Mouse (Mus musculus): Measurements from ENCODE around the gene Fscn2.
"Not testable (repeated sequence)": the region's sequence is repeated elsewhere in the genome, so short reads cannot be mapped to it uniquely, and the experiment has no call there.

Fscn2 gene

GRCm38 (mm10) chr11:120395661-120396060, 34.3 kb downstream of the Fscn2 start:
- no peak for DNase-seq (ENCODE audit: low spot score in 2 of 2)

- no peak for DNase-seq (ENCODE audit: low spot score in 2 of 2)
These were observed 36.3 kb downstream of the Fscn2 start for GRCm38 (mm10) chr11:120397602-120398001.

DNA sequence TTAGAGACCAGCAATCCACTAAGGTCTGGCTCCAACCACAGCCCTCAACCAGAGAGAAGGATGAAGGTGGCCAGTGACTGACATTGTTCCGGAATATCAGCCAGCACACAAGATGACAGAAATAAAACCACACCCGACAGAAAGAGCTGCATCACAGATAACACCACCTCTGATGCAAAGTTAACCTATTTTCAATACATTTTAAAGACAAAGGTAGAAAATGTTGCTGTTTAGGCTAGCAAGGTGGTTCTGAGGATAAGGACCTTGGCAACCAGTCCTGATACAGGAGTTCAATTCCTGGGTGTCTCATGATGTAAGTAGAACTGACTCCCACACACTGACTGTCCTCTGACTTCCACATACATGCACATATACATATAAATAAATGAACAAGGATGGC, 38.0 kb downstream of the Fscn2 start:
- no peak for DNase-seq (ENCODE audit: low spot score in 2 of 2)

- no peak for DNase-seq (ENCODE audit: low spot score in 2 of 2)
These were observed 43.5 kb downstream of the Fscn2 start for GRCm38 (mm10) chr11:120404814-120405213.

GRCm38 (mm10) chr11:120405867-120406266, 44.5 kb downstream of the Fscn2 start:
- DNase-seq (ENCODE audit: low spot score in 2 of 2): no peak

GRCm38 (mm10) chr11:120406445-120406844, 45.1 kb downstream of the Fscn2 start:
- no peak for DNase-seq (ENCODE audit: low spot score in 2 of 2)

GRCm38 (mm10) chr11:120413621-120414020, 52.3 kb downstream of the Fscn2 start:
- not testable (repeated sequence) for DNase-seq (ENCODE audit: low spot score in 2 of 2)
